In the genomic region with DNA sequence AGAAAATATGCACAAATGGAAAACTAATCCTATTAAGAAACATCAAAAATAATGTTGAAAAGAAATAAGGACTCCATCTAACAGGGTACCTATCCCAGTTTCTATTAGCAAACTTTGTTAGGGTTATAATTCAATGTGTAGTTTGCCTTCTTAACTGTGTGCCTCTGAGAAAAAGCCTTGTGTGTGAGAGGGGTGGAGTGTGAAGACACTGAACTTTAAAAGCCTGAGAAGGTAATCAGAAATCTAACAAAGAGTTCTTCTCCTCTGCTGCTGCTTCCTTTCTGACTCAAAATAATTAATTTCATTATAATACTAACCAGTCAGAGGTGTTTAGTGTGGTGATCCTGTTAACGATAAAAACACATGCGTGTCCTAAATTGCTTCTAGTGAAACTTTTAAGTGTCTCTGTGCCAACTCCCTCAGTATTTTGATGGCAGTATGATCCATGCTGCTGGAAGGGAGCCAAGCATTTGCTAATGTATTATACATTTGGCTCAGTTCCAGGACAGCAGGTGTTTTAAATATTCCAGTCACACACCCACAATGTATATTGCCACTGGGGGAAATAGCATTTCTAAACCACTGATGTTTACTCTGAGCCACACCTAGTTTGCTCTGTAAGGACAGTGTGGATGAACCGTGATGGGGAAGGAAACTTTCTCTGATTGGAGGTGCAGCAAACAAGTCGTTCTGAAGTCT, we compare ENCODE assay signal across 10 mouse cellular contexts.
DNase-seq lines count a peak whose midpoint lies in the region; ATAC-seq lines count a peak whose summit lies in the region.
"Had no signal": no experiment of that assay in that cellular context is flagged by ENCODE, and none has a peak within 500 bp of the region (broad histone marks: within the 10 kb centered on the region; RNA-seq: fewer than 3 reads in every experiment).

No protein-coding gene starts in this region.

- H3K27ac ChIP-seq in heart, embryonic 10.5 days, result no peak overlapping the region

- H3K4me1 ChIP-seq in heart, embryonic 10.5 days, result peaks cover 26% of the 10 kb centered on the region

- H3K9me3 ChIP-seq in heart, embryonic 10.5 days, result no peaks in the 10 kb centered on the region
- H3K9me3 ChIP-seq: G1E; megakaryocyte, embryonic 14.5 days had no signal

- no peak overlapping the region for H3K4me3 ChIP-seq in heart, embryonic 10.5 days

- WGBS in heart, embryonic 10.5 days, result 72% methylated on average over 4 of the region's 4 CpGs

- no peaks in the 10 kb centered on the region for H3K27me3 ChIP-seq in heart, embryonic 10.5 days (ENCODE audit: insufficient read depth, poor library complexity, severe bottlenecking)
- H3K27me3 ChIP-seq: megakaryocyte, embryonic 14.5 days had no signal

- DNase-seq in heart, adult 11 months, result peak; percentile 92
- no peak for DNase-seq in heart, embryonic 10.5 days (ENCODE audit: low spot score)
- DNase-seq in spleen, postnatal 36 days (ENCODE audit: low spot score in 2 of 2), result peak; percentile 21 to 44
- no peak for DNase-seq in spleen, postnatal 14 days (ENCODE audit: low spot score in 2 of 2)
- DNase-seq in thymus, postnatal 14 days, result no peak
- DNase-seq in thymus, postnatal 10 days (ENCODE audit: low spot score in 2 of 2), result no peak
- DNase-seq in testis, postnatal 10 days (ENCODE audit: low spot score), result no peak

- H3K36me3 ChIP-seq in heart, embryonic 10.5 days, result no peaks in the 10 kb centered on the region
- H3K36me3 ChIP-seq: G1E had no signal

- peak; percentile 39 for ATAC-seq in megakaryocyte, adult 5-6 weeks (ENCODE audit: poor library complexity, severe bottlenecking)

Comparison
In these comparisons a context has a peak if more than half of its experiments do, and no peak if none do; other contexts are left out.
1. DNase-seq: peak in heart, adult 11 months (single experiment) and spleen, postnatal 36 days (2 of 2); none in heart, embryonic 10.5 days (single experiment), spleen, postnatal 14 days (0 of 2), thymus, postnatal 14 days (single experiment), thymus, postnatal 10 days (0 of 2) and testis, postnatal 10 days (single experiment).